Mouse (Mus musculus): Measurements from ENCODE around the gene Spata31d1a. TPM values are rescaled to one million over a fixed set of nuclear protein-coding genes. Genes with fewer than 3 reads are reported as not detected.
"Not testable (repeated sequence)": the region's sequence is repeated elsewhere in the genome, so short reads cannot be mapped to it uniquely, and the experiment has no call there.

The Spata31d1a gene
- polyA plus RNA-seq, 1 experiment from 2014 or later = 0.01 TPM

DNA sequence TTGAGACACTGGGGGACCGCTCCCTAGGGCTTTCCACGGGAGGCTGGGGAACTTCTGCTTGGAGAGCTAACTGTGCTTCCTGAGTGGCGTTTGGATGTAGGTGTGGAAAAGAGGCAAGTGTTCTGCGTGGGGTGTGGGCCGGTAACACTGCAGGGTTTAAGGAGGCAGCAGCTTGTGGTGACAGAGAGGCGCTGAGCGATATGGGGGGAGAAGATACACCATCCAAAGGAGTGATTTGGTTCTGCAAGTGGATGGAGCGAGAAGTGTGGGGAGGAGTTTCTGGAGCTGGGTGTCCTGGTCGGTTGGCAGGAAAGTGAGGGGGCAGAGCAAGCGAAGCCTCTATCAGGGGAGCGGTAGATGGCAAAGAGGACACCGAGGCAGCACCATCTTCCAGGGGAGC lies 6.6 kb downstream of the Spata31d1a start:
- ATAC-seq (no peak), DNase-seq (ENCODE audit: low read depth, low spot score) (no peak)
- TF ChIP-seq CTCF (IDR thresholded peaks at IDR 0.05) = no peak
- ChIA-PET CTCF (no interaction called here), POLR2A (no interaction called here)
- in situ Hi-C loops (cut with MboI; ENCODE audit: low pct_unique_long_range_greater_than_20kb) = no loop called here
- H3K27me3 ChIP-seq = peaks cover 9% of the 10 kb centered on the region

DNA sequence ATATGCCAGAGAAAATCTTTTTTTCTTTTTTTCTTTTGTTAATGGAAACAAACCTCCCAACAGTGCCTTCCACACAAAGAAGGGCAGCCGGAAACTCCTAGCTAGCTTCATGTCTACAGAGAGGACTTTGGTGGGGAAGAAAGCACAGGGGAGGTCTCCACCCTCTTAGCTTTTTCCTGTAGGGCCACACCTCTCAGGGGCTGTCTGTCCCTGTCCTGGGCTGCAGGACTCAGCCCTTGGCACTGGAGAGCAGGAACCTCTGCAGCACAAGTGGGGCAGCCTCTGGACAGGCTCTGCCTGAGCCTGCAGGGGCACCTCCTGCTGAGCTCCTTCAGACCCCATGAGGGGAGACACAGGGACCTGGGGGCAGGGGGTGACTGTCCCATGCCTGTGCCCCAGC lies 10.0 kb downstream of the Spata31d1a start:
- CTCF ChIA-PET; in situ Hi-C loops (cut with MboI; ENCODE audit: low pct_unique_long_range_greater_than_20kb); POLR2A ChIA-PET; ATAC-seq; H3K27me3 ChIP-seq; DNase-seq (ENCODE audit: low read depth, low spot score): not testable (repeated sequence)

DNA sequence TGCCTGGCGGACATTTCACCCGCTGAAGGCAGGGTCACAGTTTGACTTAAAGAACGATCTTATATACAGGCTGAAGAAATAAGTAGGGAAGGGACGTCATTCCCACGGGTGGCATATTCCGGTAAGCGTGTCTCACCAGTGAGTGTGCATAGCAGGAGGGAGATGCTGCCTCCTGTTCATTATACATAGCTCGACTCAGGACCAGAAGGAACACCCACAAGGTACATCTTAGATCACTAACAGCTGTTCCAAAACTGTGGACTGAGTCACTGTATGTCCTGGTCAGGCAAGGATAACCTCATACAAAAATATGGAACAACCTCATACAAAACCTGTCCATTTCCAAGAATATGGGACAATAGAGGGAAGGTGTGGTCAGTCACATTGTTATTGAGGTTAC lies 11.0 kb downstream of the Spata31d1a start:
- POLR2A ChIA-PET = no interaction called here

DNA sequence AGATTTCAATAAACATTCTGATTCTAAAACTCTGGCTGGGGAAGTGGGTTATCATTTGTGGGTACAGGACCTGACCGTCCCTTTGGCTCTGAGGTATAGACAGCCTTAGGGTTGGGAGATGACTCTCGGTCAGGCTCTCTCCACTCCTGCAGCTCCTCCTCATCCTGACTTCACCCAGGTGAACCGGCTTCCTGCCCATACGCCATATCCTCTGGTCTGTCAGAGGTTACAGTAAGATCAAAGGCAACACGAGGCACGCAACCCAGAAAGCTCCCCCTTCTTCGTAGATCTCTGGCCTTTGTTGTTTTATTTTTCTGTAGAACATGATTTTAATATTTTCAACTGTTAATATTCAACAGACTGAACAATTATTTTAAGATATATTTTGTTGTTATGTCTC lies 14.3 kb downstream of the Spata31d1a start:
- ChIA-PET POLR2A (no interaction called here), CTCF (interaction anchor here (1.0 kb wide), 1 partner anchor 11 kb away, joined by 3 read pairs; no protein-coding TSS in a partner anchor)
- in situ Hi-C loops (cut with MboI; ENCODE audit: low pct_unique_long_range_greater_than_20kb) = no loop called here
- H3K27me3 ChIP-seq = no peaks in the 10 kb centered on the region
- ATAC-seq = no peak
- DNase-seq (ENCODE audit: low read depth, low spot score) = no peak
- TF ChIP-seq CTCF (IDR thresholded peaks at IDR 0.05) = no peak

More for the DNA sequence above, 11.0 kb downstream of the Spata31d1a start:
- no peak for TF ChIP-seq CTCF (IDR thresholded peaks at IDR 0.05)
- DNase-seq (ENCODE audit: low read depth, low spot score) (no peak), ATAC-seq (no peak)
- peaks cover 8% of the 10 kb centered on the region for H3K27me3 ChIP-seq
- in situ Hi-C loops (cut with MboI; ENCODE audit: low pct_unique_long_range_greater_than_20kb) = no loop called here
- CTCF ChIA-PET = interaction anchor here (1.5 kb wide), 1 partner anchor 10 kb away, joined by 3 read pairs; no protein-coding TSS in a partner anchor

- CTCF ChIA-PET = interaction anchor here (0.9 kb wide), 1 partner anchor 12 kb away, joined by 3 read pairs; no protein-coding TSS in a partner anchor
- no peak for DNase-seq (ENCODE audit: low read depth, low spot score)
- H3K27me3 ChIP-seq = no peaks in the 10 kb centered on the region
- POLR2A ChIA-PET = no interaction called here
- TF ChIP-seq CTCF (IDR thresholded peaks at IDR 0.05) = no peak
- ATAC-seq = no peak
- in situ Hi-C loops (cut with MboI; ENCODE audit: low pct_unique_long_range_greater_than_20kb) = no loop called here
These were observed 16.1 kb downstream of the Spata31d1a start, which contains the start of gene 4921517D22Rik for GRCm38 (mm10) chr13:59694008-59694407. Gene 4921517D22Rik, minus strand, starts transcription at chr13:59694108.

GRCm38 (mm10) chr13:59691478-59691877 lies 18.7 kb downstream of the Spata31d1a start:
- ATAC-seq = no peak
- in situ Hi-C loops (cut with MboI; ENCODE audit: low pct_unique_long_range_greater_than_20kb) = no loop called here
- ChIA-PET POLR2A (no interaction called here), CTCF (no interaction called here)
- no peak for DNase-seq (ENCODE audit: low read depth, low spot score)
- TF ChIP-seq CTCF (IDR thresholded peaks at IDR 0.05) = no peak
- no peaks in the 10 kb centered on the region for H3K27me3 ChIP-seq

GRCm38 (mm10) chr13:59690576-59690975 lies 19.6 kb downstream of the Spata31d1a start:
- no peak for ATAC-seq
- no peak for TF ChIP-seq CTCF (IDR thresholded peaks at IDR 0.05)
- H3K27me3 ChIP-seq = no peaks in the 10 kb centered on the region
- no peak for DNase-seq (ENCODE audit: low read depth, low spot score)
- in situ Hi-C loops (cut with MboI; ENCODE audit: low pct_unique_long_range_greater_than_20kb) = no loop called here
- CTCF ChIA-PET = interaction anchor here (1.4 kb wide), 1 partner anchor 10 kb away, joined by 3 read pairs; no protein-coding TSS in a partner anchor
- POLR2A ChIA-PET = no interaction called here

DNA sequence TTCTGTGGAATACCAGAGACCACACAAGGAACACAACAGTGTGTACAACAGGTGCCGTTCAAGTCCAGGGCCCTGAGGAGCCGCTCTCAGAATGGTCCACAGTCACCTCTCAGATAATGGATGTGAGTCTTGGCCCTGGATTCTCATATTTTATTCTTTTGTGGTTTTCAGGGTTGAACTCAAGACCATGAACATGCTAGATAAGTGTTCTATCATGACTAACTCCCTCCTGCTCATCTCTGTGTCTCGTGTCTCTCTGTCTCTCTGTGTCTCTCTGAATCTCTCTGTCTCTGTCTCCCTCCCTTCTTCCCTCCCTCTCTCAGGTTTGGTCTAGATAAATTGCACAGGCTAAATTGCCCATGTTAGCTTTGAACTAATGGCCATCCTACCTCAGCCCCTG lies 20.3 kb downstream of the Spata31d1a start:
- no peak for TF ChIP-seq CTCF (IDR thresholded peaks at IDR 0.05)
- ChIA-PET CTCF (interaction anchor here (1.2 to 1.4 kb wide), 2 partner anchors 9 kb away, joined by 3 read pairs; no protein-coding TSS in a partner anchor), POLR2A (no interaction called here)
- DNase-seq (ENCODE audit: low read depth, low spot score) (no peak), ATAC-seq (no peak)
- in situ Hi-C loops (cut with MboI; ENCODE audit: low pct_unique_long_range_greater_than_20kb) = no loop called here
- no peaks in the 10 kb centered on the region for H3K27me3 ChIP-seq

GRCm38 (mm10) chr13:59689313-59689712 lies 20.8 kb downstream of the Spata31d1a start:
- TF ChIP-seq CTCF (IDR thresholded peaks at IDR 0.05) = no peak
- POLR2A ChIA-PET = no interaction called here
- in situ Hi-C loops (cut with MboI; ENCODE audit: low pct_unique_long_range_greater_than_20kb) = no loop called here
- ATAC-seq = no peak
- H3K27me3 ChIP-seq = no peaks in the 10 kb centered on the region
- CTCF ChIA-PET = interaction anchor here (1.2 to 1.7 kb wide), 2 partner anchors 10 to 12 kb away, joined by 3 read pairs; no protein-coding TSS in a partner anchor
- no peak for DNase-seq (ENCODE audit: low read depth, low spot score)

DNA sequence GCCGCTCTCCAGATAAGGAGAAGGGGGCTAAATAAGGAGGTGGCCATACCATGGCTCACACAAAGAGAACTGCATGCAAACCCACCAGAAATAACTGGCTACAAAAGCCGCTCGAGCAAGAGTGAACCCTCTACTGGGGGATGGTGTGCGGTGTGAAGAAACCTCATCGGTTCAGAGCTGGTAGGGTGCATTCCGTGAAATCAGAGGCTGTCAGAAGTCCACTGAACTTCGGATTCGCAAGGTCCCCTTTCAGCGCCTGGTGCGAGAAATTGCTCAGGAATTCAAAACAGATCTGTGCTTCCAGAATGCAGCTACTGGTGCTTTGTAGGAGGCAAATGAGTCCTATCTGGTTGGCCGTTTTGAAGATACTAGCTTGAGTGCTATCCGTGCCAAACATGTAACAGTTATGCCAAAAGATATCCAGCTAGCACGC lies 21.8 kb downstream of the Spata31d1a start:
- POLR2A ChIA-PET = no interaction called here
- CTCF ChIA-PET = interaction anchor here (0.9 to 2.0 kb wide), 3 partner anchors 9 to 13 kb away, joined by 3 to 8 read pairs (median 3); no protein-coding TSS in a partner anchor
- H3K27me3 ChIP-seq = no peaks in the 10 kb centered on the region
- DNase-seq (ENCODE audit: low read depth, low spot score) = no peak
- in situ Hi-C loops (cut with MboI; ENCODE audit: low pct_unique_long_range_greater_than_20kb) = no loop called here
- peak; percentile 42 for TF ChIP-seq CTCF (IDR thresholded peaks at IDR 0.05)
- no peak for ATAC-seq

GRCm38 (mm10) chr13:59685236-59685635 lies 24.9 kb downstream of the Spata31d1a start:
- ATAC-seq (no peak), DNase-seq (ENCODE audit: low read depth, low spot score) (no peak)
- H3K27me3 ChIP-seq = no peaks in the 10 kb centered on the region
- ChIA-PET POLR2A (no interaction called here), CTCF (no interaction called here)
- in situ Hi-C loops (cut with MboI; ENCODE audit: low pct_unique_long_range_greater_than_20kb) = no loop called here
- no peak for TF ChIP-seq CTCF (IDR thresholded peaks at IDR 0.05)

DNA sequence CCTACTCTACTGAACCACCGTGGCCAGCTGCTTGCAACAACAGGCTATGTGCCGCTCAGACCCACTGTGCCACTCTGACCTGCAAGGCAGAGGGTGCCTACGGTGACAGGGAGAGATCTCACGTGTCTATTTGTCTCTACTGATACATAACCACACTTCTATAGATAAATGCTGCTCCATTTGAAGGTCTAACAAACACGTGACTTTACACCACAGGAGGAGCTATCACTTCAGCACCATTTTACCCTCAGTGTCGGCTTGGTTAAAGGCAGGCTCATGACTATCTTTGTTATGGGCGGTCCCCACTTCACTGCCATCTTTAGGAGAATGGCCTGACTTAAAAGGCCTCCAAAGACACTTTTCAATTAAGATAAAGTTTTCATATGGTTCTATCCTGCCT lies 27.5 kb downstream of the Spata31d1a start:
- ChIA-PET CTCF (interaction anchor here (1.4 kb wide), 1 partner anchor 11 kb away, joined by 3 read pairs; the partner anchor contains the start of gene 4921517D22Rik), POLR2A (no interaction called here)
- no peak for TF ChIP-seq CTCF (IDR thresholded peaks at IDR 0.05)
- H3K27me3 ChIP-seq = no peaks in the 10 kb centered on the region
- no peak for DNase-seq (ENCODE audit: low read depth, low spot score)
- no peak for ATAC-seq
- in situ Hi-C loops (cut with MboI; ENCODE audit: low pct_unique_long_range_greater_than_20kb) = no loop called here
